Mouse (Mus musculus): ENCODE data around the gene Slc46a2.

- TF ChIP-seq CTCF (IDR thresholded peaks at IDR 0.05; ENCODE audit: low read depth, low read length) = no peak
- TF ChIP-seq POLR2A (IDR thresholded peaks at IDR 0.05; ENCODE audit: borderline replicate concordance, low read depth, low read length) = no peak
These were observed 28.6 kb downstream of the Slc46a2 start for GRCm38 (mm10) chr4:59886281-59886680.

Measured in bone marrow macrophage, adult 2 months (primary cell).